Mouse (Mus musculus): ENCODE results near the gene Tmem191c.

GRCm38 (mm10) chr16:17249135-17249534, 26.7 kb upstream of the Tmem191c start:
- no peak for TF ChIP-seq CTCF (IDR thresholded peaks at IDR 0.05)
- TF ChIP-seq POLR2A (IDR thresholded peaks at IDR 0.05; ENCODE audit: insufficient read depth, low read depth, low read length), result no peak
- no peak for TF ChIP-seq EP300 (IDR thresholded peaks at IDR 0.05; ENCODE audit: insufficient read depth, low read depth, low read length)

All from heart, adult 2 months (tissue).